Mouse (Mus musculus): ENCODE measurements at regions not wholly inside any gene's neighbourhood (a gene's known extent, or its start where the extent isn't known, plus 50 kb on each side); places are given as distances from the start of the nearest gene placed in this dataset.

GRCm38 (mm10) chr15:63532337-63533055 lies 312.5 kb downstream of the Gsdmc2 start:
- TF ChIP-seq POLR2A (IDR thresholded peaks at IDR 0.05; ENCODE audit: control insufficient read depth, extremely low read depth, insufficient read depth, low read length, poor library complexity) (no peak), CTCF (IDR thresholded peaks at IDR 0.05; ENCODE audit: borderline replicate concordance, control insufficient read depth, extremely low read depth, insufficient read depth, low read length, poor library complexity) (no peak)
